Mouse (Mus musculus): ENCODE results near the gene Anapc15.

The Anapc15 gene

GRCm38 (mm10) chr7:101847934-101848333 is 15.6 kb upstream of the Anapc15 start:
- ATAC-seq (ENCODE audit: low TSS enrichment), result no peak

- no peak for ATAC-seq (ENCODE audit: low TSS enrichment)
Observed at GRCm38 (mm10) chr7:101851689-101852088, 11.8 kb upstream of the Anapc15 start.

GRCm38 (mm10) chr7:101852846-101853245 is 10.7 kb upstream of the Anapc15 start:
- ATAC-seq (ENCODE audit: low TSS enrichment), result no peak

- ATAC-seq (ENCODE audit: low TSS enrichment), result no peak
Observed at GRCm38 (mm10) chr7:101853816-101854215, 9.7 kb upstream of the Anapc15 start.

- no peak for ATAC-seq (ENCODE audit: low TSS enrichment)
Observed at GRCm38 (mm10) chr7:101857094-101857493, 6.4 kb upstream of the Anapc15 start, which contains the start of gene Folr2. Gene Folr2, minus strand, starts transcription at chr7:101857194.

- no peak for ATAC-seq (ENCODE audit: low TSS enrichment)
Observed at GRCm38 (mm10) chr7:101858362-101858761, 5.2 kb upstream of the Anapc15 start.

GRCm38 (mm10) chr7:101860978-101861377 is 2.5 kb upstream of the Anapc15 start:
- no peak for ATAC-seq (ENCODE audit: low TSS enrichment)

GRCm38 (mm10) chr7:101862291-101862690 is 1.2 kb upstream of the Anapc15 start:
- ATAC-seq (ENCODE audit: low TSS enrichment), result no peak

- ATAC-seq (ENCODE audit: low TSS enrichment), result no peak
Observed at GRCm38 (mm10) chr7:101866491-101867265, 3.2 kb downstream of the Anapc15 start.

- ATAC-seq (ENCODE audit: low TSS enrichment), result no peak
Observed at GRCm38 (mm10) chr7:101867482-101867881, 4.0 kb downstream of the Anapc15 start.

- ATAC-seq (ENCODE audit: low TSS enrichment), result no peak
Observed at GRCm38 (mm10) chr7:101868241-101869162, 5.0 kb downstream of the Anapc15 start.

- ATAC-seq (ENCODE audit: low TSS enrichment), result no peak
Observed at GRCm38 (mm10) chr7:101869163-101869500, 5.6 kb downstream of the Anapc15 start.

GRCm38 (mm10) chr7:101870629-101871028 is 7.1 kb downstream of the Anapc15 start, which contains the start of gene Folr1:
Gene Folr1, minus strand, starts transcription at chr7:101870788.
- ATAC-seq (ENCODE audit: low TSS enrichment), result no peak

GRCm38 (mm10) chr7:101871296-101871695 is 7.8 kb downstream of the Anapc15 start:
- ATAC-seq (ENCODE audit: low TSS enrichment), result no peak

GRCm38 (mm10) chr7:101875978-101876377 is 12.5 kb downstream of the Anapc15 start:
- ATAC-seq (ENCODE audit: low TSS enrichment), result no peak

GRCm38 (mm10) chr7:101880855-101881254 is 17.3 kb downstream of the Anapc15 start:
- no peak for ATAC-seq (ENCODE audit: low TSS enrichment)

- peak; percentile 60; the same call in 1 of the 2 replicates for ATAC-seq (ENCODE audit: low TSS enrichment)
Observed at GRCm38 (mm10) chr7:101882413-101883154, 19.1 kb downstream of the Anapc15 start.

- no peak for ATAC-seq (ENCODE audit: low TSS enrichment)
Observed at GRCm38 (mm10) chr7:101884160-101884559, 20.6 kb downstream of the Anapc15 start.

- ATAC-seq (ENCODE audit: low TSS enrichment), result peak; percentile 91
Observed at GRCm38 (mm10) chr7:101886274-101886673, 22.8 kb downstream of the Anapc15 start.

GRCm38 (mm10) chr7:101888460-101888859 is 24.9 kb downstream of the Anapc15 start:
- ATAC-seq (ENCODE audit: low TSS enrichment), result no peak

GRCm38 (mm10) chr7:101895695-101896094 is 32.2 kb downstream of the Anapc15 start:
- no peak for ATAC-seq (ENCODE audit: low TSS enrichment)

All from frontal cortex, adult (tissue).